Mouse (Mus musculus): ENCODE measurements at regions not wholly inside any gene's neighbourhood (a gene's known extent, or its start where the extent isn't known, plus 50 kb on each side); places are given as distances from the start of the nearest gene placed in this dataset.

DNA sequence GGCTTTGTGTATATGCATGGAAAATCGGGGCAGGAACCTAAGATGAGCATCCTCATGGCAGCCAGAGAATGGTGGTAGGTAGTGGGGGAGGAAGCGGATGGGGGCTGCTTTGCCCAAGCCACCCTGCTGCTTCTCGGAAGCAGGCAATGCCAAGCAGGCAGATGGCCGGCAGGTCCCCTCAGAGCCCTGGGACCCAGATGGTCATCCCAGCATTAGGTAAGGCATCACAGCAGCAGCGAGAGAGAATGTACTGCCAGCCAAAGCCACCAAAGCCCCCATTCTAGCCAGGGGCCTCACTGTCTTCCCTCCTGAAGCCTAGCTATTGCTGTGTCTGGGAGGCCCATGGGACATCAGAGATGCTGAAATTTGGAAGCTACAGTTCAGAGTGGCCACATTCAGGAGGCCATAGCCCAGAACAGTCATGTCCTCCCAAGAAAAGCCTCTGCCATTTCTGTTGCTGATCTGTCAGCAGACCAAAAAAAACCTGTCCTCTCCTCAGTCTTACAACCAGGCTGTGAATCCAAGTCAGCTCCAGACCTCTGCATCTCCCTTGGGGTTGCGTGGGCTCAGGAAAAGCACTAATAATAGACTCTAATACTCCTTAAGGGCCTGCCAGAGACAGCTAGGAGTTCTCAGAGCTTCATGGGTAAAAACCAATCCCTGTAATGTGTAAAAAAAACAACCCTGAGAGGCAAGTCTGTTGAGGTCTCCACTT lies 88.5 kb upstream of the Zmiz1 start:
- intact Hi-C loops (cut with DNase I), result loop anchor here (2.0 to 5.0 kb wide), 3 partner anchors 66 to 188 kb away; partner anchors contain the start of gene Zmiz1
- TF ChIP-seq CTCF (IDR thresholded peaks at IDR 0.05), result no peak
- Histone ChIP-seq H3K4me3 (no peak overlapping the region), H3K27ac (peak overlapping the region; percentile 93)
- no peak for DNase-seq

DNA sequence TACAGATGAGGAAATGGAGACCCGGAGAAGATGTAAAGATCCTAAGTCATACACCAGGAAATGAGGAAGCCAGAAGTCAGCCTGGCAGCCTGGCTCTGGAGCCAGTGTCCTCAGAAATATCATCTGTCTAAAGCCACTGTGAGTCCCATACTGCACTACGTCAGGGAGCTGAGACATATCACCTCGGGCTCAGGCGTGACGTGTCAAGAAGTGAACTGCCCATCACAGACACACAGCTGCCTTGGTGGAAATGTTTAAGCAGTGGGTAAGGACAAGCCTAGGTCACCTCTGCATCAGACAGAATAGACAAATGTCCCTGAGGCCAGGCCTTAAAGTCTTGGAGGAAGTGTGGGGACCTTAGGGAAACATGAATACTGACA lies 88.0 kb upstream of the Zmiz1 start:
- no peak for TF ChIP-seq CTCF (IDR thresholded peaks at IDR 0.05)
- DNase-seq, result peak; percentile 59
- intact Hi-C loops (cut with DNase I), result loop anchor here (2.0 to 5.0 kb wide), 3 partner anchors 66 to 189 kb away; partner anchors contain the start of gene Zmiz1
- Histone ChIP-seq H3K27ac (peak overlapping the region; percentile 93), H3K4me3 (no peak overlapping the region)

DNA sequence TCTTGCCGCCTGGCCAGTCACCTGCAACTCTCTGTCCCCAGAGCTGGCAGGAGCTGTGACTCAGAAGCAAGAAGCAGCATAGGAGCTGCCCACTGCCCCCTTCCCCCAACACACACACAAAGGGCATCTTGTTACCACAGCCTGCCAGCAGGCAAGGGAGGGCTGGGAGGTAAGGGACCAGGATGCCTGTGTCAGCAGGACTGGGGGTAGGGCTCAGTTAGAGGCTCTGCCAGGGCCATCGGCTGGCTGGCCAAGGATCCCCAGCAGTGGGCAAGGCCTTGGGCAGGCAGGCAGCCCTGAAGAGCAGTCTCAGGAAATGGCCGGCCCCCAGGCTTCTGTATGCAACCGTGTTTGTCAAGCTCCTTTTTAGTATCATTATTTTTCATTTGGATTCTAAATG lies 87.3 kb upstream of the Zmiz1 start:
- Histone ChIP-seq H3K4me3 (no peak overlapping the region), H3K27ac (peak overlapping the region; percentile 93)
- peak; percentile 92 for DNase-seq
- intact Hi-C loops (cut with DNase I), result loop anchor here (2.0 to 5.0 kb wide), 3 partner anchors 67 to 189 kb away; partner anchors contain the start of gene Zmiz1
- no peak for TF ChIP-seq CTCF (IDR thresholded peaks at IDR 0.05)

GRCm38 (mm10) chr14:25372581-25372980 lies 86.4 kb upstream of the Zmiz1 start:
- peak; percentile 42 for TF ChIP-seq CTCF (IDR thresholded peaks at IDR 0.05)
- Histone ChIP-seq H3K4me3 (no peak overlapping the region), H3K27ac (peak overlapping the region; percentile 93)
- DNase-seq, result no peak
- intact Hi-C loops (cut with DNase I), result loop anchor here (5.0 kb wide), 2 partner anchors 85 to 190 kb away; partner anchors contain the start of gene Zmiz1

DNA sequence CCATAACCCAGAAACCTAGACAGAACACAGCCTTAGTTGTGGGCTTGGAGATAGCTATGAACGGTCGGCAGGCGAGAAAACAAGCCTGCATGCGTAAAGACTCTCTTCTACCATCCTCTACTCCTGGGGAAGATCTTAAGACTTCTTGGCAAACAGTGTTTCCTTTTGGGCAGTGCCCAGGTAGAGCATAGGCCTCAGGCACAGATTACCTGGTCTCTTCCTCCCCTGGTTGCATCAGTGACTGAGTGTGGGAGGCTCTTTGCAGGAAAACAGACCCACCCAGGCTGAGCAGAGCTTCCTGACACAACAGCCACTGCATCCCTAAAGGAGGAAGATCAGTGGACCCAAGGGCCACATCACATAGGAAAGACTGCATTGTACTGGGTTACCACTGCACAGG lies 85.8 kb upstream of the Zmiz1 start:
- no peak for TF ChIP-seq CTCF (IDR thresholded peaks at IDR 0.05)
- H3K27ac ChIP-seq, result peak overlapping the region; percentile 93
- intact Hi-C loops (cut with DNase I), result loop anchor here (5.0 kb wide), 2 partner anchors 84 to 191 kb away; partner anchors contain the start of gene Zmiz1
- no peak for DNase-seq
- H3K4me3 ChIP-seq, result no peak overlapping the region

DNA sequence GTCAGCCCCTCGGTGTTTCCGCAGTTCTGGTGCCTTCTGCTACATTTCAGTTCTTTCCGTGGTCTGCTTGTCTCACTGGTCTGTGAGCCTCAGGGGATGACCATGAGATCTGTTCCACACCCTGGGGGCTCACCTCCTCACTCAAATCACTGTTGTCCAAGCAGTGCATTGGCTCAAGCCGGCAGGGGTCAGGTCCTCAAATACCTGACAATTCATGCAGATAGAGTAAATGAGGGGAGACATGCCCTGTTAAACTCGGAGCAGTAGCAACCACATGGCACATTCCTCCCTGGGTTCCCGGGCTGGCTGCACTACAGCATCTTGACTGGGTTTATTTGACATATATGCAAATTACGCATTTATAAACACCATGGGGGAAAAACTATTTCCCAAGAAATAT lies 84.0 kb upstream of the Zmiz1 start:
- intact Hi-C loops (cut with DNase I), result no loop called here

DNA sequence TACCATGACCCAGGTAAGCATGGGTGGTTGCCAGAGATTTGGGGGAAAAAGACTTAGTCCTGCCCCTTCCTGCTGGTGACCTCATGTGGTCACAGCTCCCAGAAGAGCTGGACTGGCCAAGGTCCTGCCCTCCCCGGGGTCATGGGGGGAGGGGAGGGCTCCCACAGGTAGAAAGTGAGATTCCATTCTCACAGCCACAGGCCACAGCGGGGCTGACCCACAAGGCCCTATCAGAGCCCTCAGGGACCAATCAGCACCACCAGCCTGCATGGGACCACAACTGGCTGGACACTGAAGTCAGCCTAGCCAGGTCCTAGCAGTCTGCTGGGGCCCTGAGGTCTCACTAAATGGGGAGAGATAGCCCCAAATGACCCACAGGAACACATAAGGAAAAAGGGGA lies 81.9 kb upstream of the Zmiz1 start:
- DNase-seq, result no peak
- Histone ChIP-seq H3K27ac (peak overlapping the region; percentile 97), H3K4me3 (no peak overlapping the region)
- TF ChIP-seq CTCF (IDR thresholded peaks at IDR 0.05), result no peak
- intact Hi-C loops (cut with DNase I), result no loop called here

More for the DNA sequence above, 84.0 kb upstream of the Zmiz1 start:
- Histone ChIP-seq H3K4me3 (no peak overlapping the region), H3K27ac (no peak overlapping the region)
- no peak for DNase-seq
- TF ChIP-seq CTCF (IDR thresholded peaks at IDR 0.05), result no peak

DNA sequence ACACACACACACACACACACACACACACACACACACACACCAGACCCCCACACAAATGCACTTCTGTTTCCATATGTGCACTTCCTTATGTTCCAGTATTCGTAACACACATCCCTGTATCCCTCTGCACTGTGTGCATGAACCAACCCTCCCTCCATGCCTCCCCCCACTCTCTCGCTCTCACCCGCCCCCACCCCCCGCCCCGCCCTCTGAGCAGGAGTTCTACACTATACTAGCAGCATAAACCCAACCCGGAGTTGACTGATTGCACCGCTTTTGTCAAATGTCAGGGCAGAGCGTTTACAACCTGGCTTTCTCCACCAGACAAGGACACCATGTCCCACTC lies 81.5 kb upstream of the Zmiz1 start:
- intact Hi-C loops (cut with DNase I), result no loop called here
- no peak for TF ChIP-seq CTCF (IDR thresholded peaks at IDR 0.05)
- Histone ChIP-seq H3K27ac (peak overlapping the region; percentile 97), H3K4me3 (peak overlapping the region; percentile 83)
- DNase-seq, result no peak

GRCm38 (mm10) chr14:25377900-25378716 lies 80.9 kb upstream of the Zmiz1 start:
- Histone ChIP-seq H3K27ac (peak overlapping the region; percentile 97), H3K4me3 (peak overlapping the region; percentile 83)
- no peak for TF ChIP-seq CTCF (IDR thresholded peaks at IDR 0.05)
- intact Hi-C loops (cut with DNase I), result no loop called here
- peak; percentile 85 for DNase-seq

DNA sequence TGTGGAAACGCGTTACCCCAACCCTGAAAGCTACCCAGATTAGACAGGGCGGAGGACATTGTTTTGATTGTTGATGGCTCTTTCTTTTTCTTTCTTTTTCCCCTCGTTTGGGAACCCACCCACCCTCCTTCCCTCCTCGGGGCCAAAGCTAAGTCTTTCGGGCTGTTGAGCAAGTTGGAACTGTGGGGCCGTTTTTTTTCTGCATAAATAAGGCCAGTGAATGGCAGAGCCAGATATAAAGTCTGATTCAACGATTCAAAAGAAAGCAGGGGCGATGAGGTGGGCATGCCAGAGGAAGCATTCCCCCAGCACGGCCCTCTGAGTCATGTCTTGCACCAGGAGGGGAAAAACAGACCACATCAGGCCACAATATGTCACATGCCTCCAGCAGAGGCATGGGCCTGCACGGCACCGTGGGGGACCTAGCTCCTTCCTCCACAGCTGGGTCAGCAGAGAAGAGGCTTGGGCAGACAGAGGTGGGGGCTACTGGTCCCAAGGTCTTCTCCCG lies 80.2 kb upstream of the Zmiz1 start:
- TF ChIP-seq CTCF (IDR thresholded peaks at IDR 0.05), result no peak
- Histone ChIP-seq H3K27ac (peak overlapping the region; percentile 97), H3K4me3 (peak overlapping the region; percentile 83)
- DNase-seq, result peak; percentile 45
- intact Hi-C loops (cut with DNase I), result no loop called here

- no peak for TF ChIP-seq CTCF (IDR thresholded peaks at IDR 0.05)
- intact Hi-C loops (cut with DNase I), result loop anchor here (5.0 kb wide), 1 partner anchor 184 kb away; no protein-coding TSS in a partner anchor
- 0 out of 2 replicates have a peak overlapping the region, but pooled peaks have one; percentile 12 for H3K27ac ChIP-seq
Measured at GRCm38 (mm10) chr14:25383169-25383824, 75.7 kb upstream of the Zmiz1 start.

DNA sequence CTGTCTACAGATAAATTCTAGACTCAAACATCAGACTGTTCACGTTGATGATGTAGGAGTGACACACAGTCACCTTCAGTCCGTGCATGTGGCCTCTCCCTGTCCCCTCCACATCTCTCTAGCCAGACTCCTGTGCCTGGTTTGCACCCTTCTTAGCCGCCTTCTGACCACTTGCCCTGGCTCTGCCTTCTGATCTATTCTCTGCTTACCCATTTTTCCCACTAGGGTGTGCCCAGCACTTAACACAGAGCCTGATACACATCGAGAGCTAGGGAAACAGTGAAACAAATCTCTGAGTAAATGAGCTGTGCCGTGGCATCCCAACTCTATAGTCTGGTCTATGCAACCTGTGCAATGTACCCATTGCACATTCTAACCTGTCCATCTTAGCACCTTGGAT lies 73.3 kb upstream of the Zmiz1 start:
- DNase-seq, result no peak
- Histone ChIP-seq H3K4me3 (no peak overlapping the region), H3K27ac (no peak overlapping the region)
- peak; percentile 37; the same call in 1 of the 2 replicates for TF ChIP-seq CTCF (IDR thresholded peaks at IDR 0.05)
- intact Hi-C loops (cut with DNase I), result no loop called here

More at GRCm38 (mm10) chr14:25383169-25383824, 75.7 kb upstream of the Zmiz1 start:
- no peak for DNase-seq
- H3K4me3 ChIP-seq, result no peak overlapping the region
